Mouse (Mus musculus): Measurements from ENCODE around the gene Ccni. TPM values are rescaled to one million over a fixed set of nuclear protein-coding genes. Genes with fewer than 3 reads are reported as not detected.
A peak's percentile ranks its signal among the peaks of the same experiment; 100 is the strongest.

Gene Ccni
- polyA plus RNA-seq, 1 experiment from 2014 or later, result 111 TPM

- no peaks in the 10 kb centered on the region for H3K27me3 ChIP-seq
- no peak overlapping the region for H3K4me3 ChIP-seq (replicated peaks)
- H3K36me3 ChIP-seq, result peaks cover 86% of the 10 kb centered on the region
- H3K4me2 ChIP-seq, result no peak overlapping the region
- no peak overlapping the region for H3K9ac ChIP-seq
- H3K27ac ChIP-seq, result no peak overlapping the region
- no peak for ATAC-seq (replicated peaks; ENCODE audit: low FRiP score)
- H3K9me3 ChIP-seq (replicated peaks), result no peaks in the 10 kb centered on the region
- WGBS, result 88% methylated on average over 6 of the region's 6 CpGs
- no peaks in the 10 kb centered on the region for H3K4me1 ChIP-seq
These were observed 21.7 kb downstream of the Ccni start for GRCm38 (mm10) chr5:93184548-93184947.

GRCm38 (mm10) chr5:93183311-93183710 is 23.0 kb downstream of the Ccni start:
- ATAC-seq (replicated peaks; ENCODE audit: low FRiP score), result no peak
- Histone ChIP-seq H3K4me2 (no peak overlapping the region), H3K9me3 (replicated peaks) (no peaks in the 10 kb centered on the region), H3K36me3 (peaks cover 86% of the 10 kb centered on the region), H3K4me1 (no peaks in the 10 kb centered on the region), H3K27me3 (no peaks in the 10 kb centered on the region), H3K27ac (no peak overlapping the region), H3K4me3 (replicated peaks) (no peak overlapping the region), H3K9ac (no peak overlapping the region)
- 68% methylated on average over 6 of the region's 6 CpGs for WGBS

GRCm38 (mm10) chr5:93180252-93180651 is 26.0 kb downstream of the Ccni start:
- no peaks in the 10 kb centered on the region for H3K4me1 ChIP-seq
- no peak overlapping the region for H3K4me2 ChIP-seq
- WGBS, result 67% methylated on average over 2 of the region's 2 CpGs
- no peak overlapping the region for H3K27ac ChIP-seq
- no peaks in the 10 kb centered on the region for H3K27me3 ChIP-seq
- no peak for ATAC-seq (replicated peaks; ENCODE audit: low FRiP score)
- peaks cover 84% of the 10 kb centered on the region for H3K36me3 ChIP-seq
- no peak overlapping the region for H3K4me3 ChIP-seq (replicated peaks)
- H3K9ac ChIP-seq, result no peak overlapping the region
- no peaks in the 10 kb centered on the region for H3K9me3 ChIP-seq (replicated peaks)

- Histone ChIP-seq H3K4me1 (no peaks in the 10 kb centered on the region), H3K4me3 (replicated peaks) (no peak overlapping the region), H3K4me2 (no peak overlapping the region), H3K27ac (peak overlapping the region; percentile 27; the same call in 1 of the 2 replicates), H3K9me3 (replicated peaks) (no peaks in the 10 kb centered on the region), H3K9ac (no peak overlapping the region), H3K27me3 (no peaks in the 10 kb centered on the region), H3K36me3 (peaks cover 84% of the 10 kb centered on the region)
- WGBS, result 79% methylated on average over 6 of the region's 6 CpGs
- ATAC-seq (replicated peaks; ENCODE audit: low FRiP score), result no peak
These were observed 27.7 kb downstream of the Ccni start for GRCm38 (mm10) chr5:93178616-93179015.

GRCm38 (mm10) chr5:93174675-93175074 is 31.6 kb downstream of the Ccni start:
- Histone ChIP-seq H3K36me3 (peaks cover 90% of the 10 kb centered on the region), H3K9me3 (replicated peaks) (no peaks in the 10 kb centered on the region), H3K27me3 (no peaks in the 10 kb centered on the region), H3K9ac (no peak overlapping the region), H3K4me3 (replicated peaks) (no peak overlapping the region), H3K4me1 (no peaks in the 10 kb centered on the region), H3K4me2 (no peak overlapping the region), H3K27ac (no peak overlapping the region)
- WGBS, result 82% methylated on average over 6 of the region's 6 CpGs
- no peak for ATAC-seq (replicated peaks; ENCODE audit: low FRiP score)

- Histone ChIP-seq H3K4me3 (replicated peaks) (no peak overlapping the region), H3K27me3 (no peaks in the 10 kb centered on the region), H3K9me3 (replicated peaks) (no peaks in the 10 kb centered on the region), H3K27ac (no peak overlapping the region), H3K9ac (no peak overlapping the region), H3K36me3 (peaks cover 93% of the 10 kb centered on the region), H3K4me1 (no peaks in the 10 kb centered on the region), H3K4me2 (no peak overlapping the region)
- WGBS, result 75% methylated on average over 6 of the region's 6 CpGs
- ATAC-seq (replicated peaks; ENCODE audit: low FRiP score), result no peak
These were observed 33.8 kb downstream of the Ccni start for GRCm38 (mm10) chr5:93172536-93172935.

GRCm38 (mm10) chr5:93171420-93171819 is 34.9 kb downstream of the Ccni start:
- Histone ChIP-seq H3K27ac (no peak overlapping the region), H3K9me3 (replicated peaks) (no peaks in the 10 kb centered on the region), H3K4me1 (no peaks in the 10 kb centered on the region), H3K4me3 (replicated peaks) (no peak overlapping the region), H3K36me3 (peaks cover 94% of the 10 kb centered on the region), H3K9ac (no peak overlapping the region), H3K4me2 (no peak overlapping the region), H3K27me3 (no peaks in the 10 kb centered on the region)
- WGBS, result 96% methylated on average over 15 of the region's 15 CpGs
- ATAC-seq (replicated peaks; ENCODE audit: low FRiP score), result no peak

- peaks cover 95% of the 10 kb centered on the region for H3K36me3 ChIP-seq
- H3K9me3 ChIP-seq (replicated peaks), result no peaks in the 10 kb centered on the region
- H3K9ac ChIP-seq, result no peak overlapping the region
- no peaks in the 10 kb centered on the region for H3K4me1 ChIP-seq
- no peak overlapping the region for H3K27ac ChIP-seq
- ATAC-seq (replicated peaks; ENCODE audit: low FRiP score), result no peak
- H3K4me2 ChIP-seq, result no peak overlapping the region
- no peaks in the 10 kb centered on the region for H3K27me3 ChIP-seq
- no peak overlapping the region for H3K4me3 ChIP-seq (replicated peaks)
- WGBS, result 91% methylated on average over 6 of the region's 6 CpGs
These were observed 37.6 kb downstream of the Ccni start for GRCm38 (mm10) chr5:93168654-93169053.

- ATAC-seq (replicated peaks; ENCODE audit: low FRiP score), result no peak
- Histone ChIP-seq H3K9me3 (replicated peaks) (no peaks in the 10 kb centered on the region), H3K9ac (no peak overlapping the region), H3K36me3 (peaks cover 95% of the 10 kb centered on the region), H3K27ac (no peak overlapping the region), H3K4me1 (no peaks in the 10 kb centered on the region), H3K4me2 (no peak overlapping the region), H3K4me3 (replicated peaks) (no peak overlapping the region), H3K27me3 (no peaks in the 10 kb centered on the region)
- 95% methylated on average over 11 of the region's 11 CpGs for WGBS
These were observed 38.3 kb downstream of the Ccni start for GRCm38 (mm10) chr5:93167919-93168516.

GRCm38 (mm10) chr5:93163541-93163940 is 42.8 kb downstream of the Ccni start:
- whole genome bisulfite sequencing, result 84% methylated on average over 3 of the region's 3 CpGs
- Histone ChIP-seq H3K4me1 (peaks cover 4% of the 10 kb centered on the region; the same call in 1 of the 2 replicates), H3K36me3 (peaks cover 90% of the 10 kb centered on the region), H3K9ac (no peak overlapping the region), H3K27me3 (no peaks in the 10 kb centered on the region), H3K27ac (no peak overlapping the region), H3K4me3 (replicated peaks) (no peak overlapping the region), H3K9me3 (replicated peaks) (no peaks in the 10 kb centered on the region), H3K4me2 (no peak overlapping the region)
- no peak for ATAC-seq (replicated peaks; ENCODE audit: low FRiP score)

- H3K27me3 ChIP-seq, result no peaks in the 10 kb centered on the region
- 86% methylated on average over 11 of the region's 11 CpGs for WGBS
- no peaks in the 10 kb centered on the region for H3K9me3 ChIP-seq (replicated peaks)
- H3K9ac ChIP-seq, result no peak overlapping the region
- no peak overlapping the region for H3K4me2 ChIP-seq
- peaks cover 32% of the 10 kb centered on the region for H3K4me1 ChIP-seq
- ATAC-seq (replicated peaks; ENCODE audit: low FRiP score), result no peak
- H3K36me3 ChIP-seq, result peaks cover 61% of the 10 kb centered on the region
- no peak overlapping the region for H3K4me3 ChIP-seq (replicated peaks)
- H3K27ac ChIP-seq, result no peak overlapping the region
These were observed 51.9 kb downstream of the Ccni start for GRCm38 (mm10) chr5:93154401-93154800.

- peaks cover 57% of the 10 kb centered on the region for H3K36me3 ChIP-seq
- ATAC-seq (replicated peaks; ENCODE audit: low FRiP score), result no peak
- H3K4me3 ChIP-seq (replicated peaks), result no peak overlapping the region
- H3K27ac ChIP-seq, result no peak overlapping the region
- 81% methylated on average over 4 of the region's 4 CpGs for WGBS
- H3K4me2 ChIP-seq, result no peak overlapping the region
- H3K9me3 ChIP-seq (replicated peaks), result no peaks in the 10 kb centered on the region
- peaks cover 32% of the 10 kb centered on the region for H3K4me1 ChIP-seq
- H3K27me3 ChIP-seq, result no peaks in the 10 kb centered on the region
- no peak overlapping the region for H3K9ac ChIP-seq
These were observed 53.8 kb downstream of the Ccni start for GRCm38 (mm10) chr5:93152451-93152850.

- Histone ChIP-seq H3K4me1 (peaks cover 33% of the 10 kb centered on the region), H3K4me3 (replicated peaks) (no peak overlapping the region), H3K36me3 (peaks cover 54% of the 10 kb centered on the region), H3K27ac (peak overlapping the region; percentile 33; the same call in 1 of the 2 replicates), H3K9me3 (replicated peaks) (no peaks in the 10 kb centered on the region), H3K4me2 (no peak overlapping the region), H3K9ac (no peak overlapping the region), H3K27me3 (no peaks in the 10 kb centered on the region)
- 44% methylated on average over 6 of the region's 6 CpGs for WGBS
- no peak for ATAC-seq (replicated peaks; ENCODE audit: low FRiP score)
These were observed 54.3 kb downstream of the Ccni start for GRCm38 (mm10) chr5:93151985-93152384.

Measured in kidney, embryonic 15.5 days (tissue).